Mouse (Mus musculus) midbrain, embryonic 10.5 days (tissue): ENCODE data around the gene Cx3cr1. TPM values are rescaled to one million over a fixed set of nuclear protein-coding genes. Genes with fewer than 3 reads are reported as not detected.
A peak's percentile ranks its signal among the peaks of the same experiment; 100 is the strongest.

ENCODE experiments used
- DNase-seq: peaks from one replicate; pipeline ENCODE4 v3.0.0-alpha.2; 2017; ENCODE audit warnings: low spot score
- H3K27ac ChIP-seq: fragments of 300-500 bp; sonication (generic); replicated peaks from 2 replicates; pipeline ENCODE4 v1.5.1; 2016; ENCODE audit warnings: mild to moderate bottlenecking
- H3K27me3 ChIP-seq: fragments of 300-500 bp; sonication (generic); 2 replicates; pipeline ENCODE4 v1.6.1; 2016; ENCODE audit warnings: low read depth, mild to moderate bottlenecking; ENCODE audit not compliant: poor library complexity, severe bottlenecking
- H3K36me3 ChIP-seq: fragments of 300-500 bp; sonication (generic); 2 replicates; pipeline ENCODE4 v1.6.1; 2016; ENCODE audit warnings: mild to moderate bottlenecking, moderate library complexity
- H3K4me1 ChIP-seq: fragments of 300-500 bp; sonication (generic); 2 replicates; pipeline ENCODE4 v1.6.1; 2016
- H3K4me3 ChIP-seq: fragments of 300-500 bp; sonication (generic); 2 replicates; pipeline ENCODE4 v1.5.1; 2016; ENCODE audit warnings: mild to moderate bottlenecking, moderate library complexity
- H3K9me3 ChIP-seq: fragments of 300-500 bp; sonication (generic); replicated peaks from 2 replicates; pipeline ENCODE4 v1.6.1; 2016; ENCODE audit warnings: mild to moderate bottlenecking
- WGBS: fragments of 180-500 bp; shearing (Covaris S2); methylation state at CpG from one replicate; pipeline ENCODE4 v1.1.7; 2016; 5-methylcytosine and 5-hydroxymethylcytosine counted together
- polyA plus RNA-seq: library from polyadenylated mRNA; unstranded; fragments of >200 nt; fragmentation: Nextera tagmentation; extraction: Ambion mirVana; gene quantifications from 2 replicates; pipeline ENCODE4 v1.2.1, GENCODE M21; 2016

Cx3cr1 gene
- polyA plus RNA-seq, 1 experiment from 2014 or later = 5.9 TPM

DNA sequence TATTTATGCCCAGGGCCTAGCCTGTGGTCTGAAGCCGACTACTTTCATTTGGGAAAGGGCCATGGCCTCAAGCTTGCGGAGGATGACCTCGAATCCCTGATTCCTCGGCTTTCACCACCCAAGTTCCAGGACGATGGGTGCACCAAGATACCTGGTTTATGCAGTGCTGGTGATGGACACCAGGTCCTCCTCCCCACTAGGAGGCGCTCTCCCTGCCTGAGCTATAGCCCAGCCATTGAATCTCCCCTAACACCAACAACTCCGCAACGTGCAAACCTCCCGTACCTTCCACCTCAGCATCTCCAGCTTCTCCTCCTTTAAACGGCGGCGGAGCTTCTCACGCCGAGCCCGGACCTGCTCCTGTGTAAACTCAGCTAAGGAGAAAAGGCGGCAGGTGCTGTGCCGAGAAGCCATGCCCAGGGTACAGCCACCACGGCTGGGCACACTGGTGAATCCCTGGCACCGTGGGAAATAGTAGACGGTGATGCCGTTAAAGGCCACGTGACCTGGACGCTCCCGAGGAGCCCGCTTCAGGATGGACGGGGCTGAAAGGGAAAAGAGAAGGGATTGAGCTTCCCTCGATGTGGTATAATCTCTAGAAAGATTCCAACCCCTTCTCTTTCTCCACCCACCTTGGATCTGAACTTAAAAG, 95.7 kb downstream of the Cx3cr1 start:
- Histone ChIP-seq H3K27me3 (no peaks in the 10 kb centered on the region), H3K27ac (no peak overlapping the region), H3K36me3 (peaks cover 33% of the 10 kb centered on the region), H3K9me3 (no peaks in the 10 kb centered on the region), H3K4me3 (no peak overlapping the region), H3K4me1 (peaks cover 36% of the 10 kb centered on the region)
- no peak for DNase-seq
- WGBS = 94% methylated on average over 27 of the region's 27 CpGs

DNA sequence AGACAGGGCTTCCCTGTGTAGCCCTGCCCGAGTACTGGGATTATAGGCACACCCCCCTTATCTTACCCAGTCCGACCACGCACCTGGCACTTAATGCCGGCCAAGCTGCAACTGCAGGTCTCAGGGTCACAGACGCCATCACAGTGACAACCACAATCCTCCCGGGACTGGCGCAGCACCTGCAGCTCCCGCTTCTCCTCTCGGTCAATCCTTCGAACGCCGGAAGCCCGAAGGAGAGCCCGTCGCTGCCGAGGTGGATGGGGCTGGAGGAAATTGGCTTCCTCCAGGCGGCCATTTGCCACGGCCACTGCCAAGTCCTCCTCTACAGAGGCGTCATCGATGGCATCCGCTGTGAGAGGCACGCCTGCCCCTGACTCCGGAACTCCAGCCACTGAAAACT, 96.4 kb downstream of the Cx3cr1 start:
- Histone ChIP-seq H3K36me3 (peaks cover 33% of the 10 kb centered on the region), H3K27ac (no peak overlapping the region), H3K9me3 (no peaks in the 10 kb centered on the region), H3K4me3 (no peak overlapping the region), H3K4me1 (peaks cover 29% of the 10 kb centered on the region), H3K27me3 (no peaks in the 10 kb centered on the region)
- WGBS = 93% methylated on average over 23 of the region's 23 CpGs
- DNase-seq = no peak

- H3K9me3 ChIP-seq = no peaks in the 10 kb centered on the region
- no peak overlapping the region for H3K27ac ChIP-seq
- H3K4me3 ChIP-seq = no peak overlapping the region
- DNase-seq = no peak
- H3K36me3 ChIP-seq = peaks cover 33% of the 10 kb centered on the region
- H3K4me1 ChIP-seq = peaks cover 22% of the 10 kb centered on the region
- H3K27me3 ChIP-seq = no peaks in the 10 kb centered on the region
- 94% methylated on average over 12 of the region's 12 CpGs for WGBS
Measured at GRCm38 (mm10) chr9:119972582-119972981, 97.1 kb downstream of the Cx3cr1 start.

DNA sequence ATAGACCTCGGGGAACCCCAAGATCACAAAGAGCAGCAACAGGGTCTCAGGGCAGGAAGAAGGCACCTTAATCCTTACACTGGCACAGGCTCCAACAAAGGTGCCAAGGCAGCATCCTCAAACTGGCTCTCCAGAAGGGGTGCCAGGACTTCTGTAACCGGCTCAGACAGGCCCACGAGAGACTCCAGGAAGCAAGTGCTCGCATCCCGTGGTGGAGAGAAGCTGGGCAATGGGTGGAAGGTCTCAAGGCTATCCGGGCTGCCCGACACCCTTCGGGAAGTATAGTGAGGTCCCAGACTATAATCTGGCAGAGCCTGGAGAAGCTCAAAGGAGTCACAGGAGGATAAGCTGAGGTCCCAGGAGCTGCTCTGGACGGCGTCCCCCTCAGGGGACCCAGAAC, 97.5 kb downstream of the Cx3cr1 start:
- H3K9me3 ChIP-seq = no peaks in the 10 kb centered on the region
- WGBS = 93% methylated on average over 10 of the region's 10 CpGs
- no peak overlapping the region for H3K27ac ChIP-seq
- DNase-seq = no peak
- no peak overlapping the region for H3K4me3 ChIP-seq
- H3K36me3 ChIP-seq = peaks cover 33% of the 10 kb centered on the region
- no peaks in the 10 kb centered on the region for H3K27me3 ChIP-seq
- peaks cover 18% of the 10 kb centered on the region for H3K4me1 ChIP-seq

DNA sequence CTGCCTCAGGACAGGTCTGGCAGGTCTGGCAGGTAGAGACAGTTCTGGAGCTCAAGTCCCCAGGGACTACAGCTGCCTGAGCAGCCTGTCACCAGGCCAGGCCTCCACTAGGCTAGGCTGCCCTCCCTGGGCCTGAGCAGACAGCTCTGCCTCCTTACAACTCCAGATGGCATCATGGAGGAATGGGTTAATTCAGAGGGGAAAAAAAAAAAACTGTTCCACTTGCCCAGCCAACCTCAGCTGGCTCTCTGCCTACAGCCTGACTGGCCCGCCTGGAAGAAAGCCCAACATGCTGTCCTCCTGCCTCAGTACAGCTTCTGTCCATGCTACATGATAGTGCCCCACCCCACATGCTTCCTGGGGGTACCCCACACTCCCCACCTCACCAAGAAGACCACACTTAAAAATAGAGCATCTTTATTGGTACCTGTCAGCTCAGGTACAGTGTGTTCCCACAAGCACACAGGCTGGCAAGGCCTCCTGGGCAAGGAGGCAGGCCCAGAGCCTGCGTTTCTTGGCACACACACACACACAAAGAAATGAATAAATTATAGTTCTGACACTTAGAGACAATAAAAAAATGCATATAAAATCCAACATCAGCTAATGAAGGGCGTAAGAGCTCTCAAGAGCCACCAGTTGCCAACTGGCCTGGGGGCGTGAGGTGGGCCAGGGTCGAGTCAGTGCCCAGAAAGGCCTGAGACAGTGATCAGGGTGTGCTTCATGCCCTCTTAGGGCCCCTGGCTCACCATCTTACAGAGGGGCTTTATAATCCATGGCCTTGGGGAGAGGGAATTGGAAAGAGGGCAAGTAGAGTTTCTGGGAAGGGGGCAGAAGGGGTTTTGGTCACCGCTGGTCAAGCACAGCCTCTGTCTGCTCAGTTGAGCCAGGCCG, 98.7 kb downstream of the Cx3cr1 start:
- H3K27ac ChIP-seq = peak overlapping the region; percentile 9; the same call in 1 of the 2 replicates
- WGBS = 90% methylated on average over 7 of the region's 7 CpGs
- DNase-seq = no peak
- H3K4me3 ChIP-seq = no peak overlapping the region
- no peaks in the 10 kb centered on the region for H3K9me3 ChIP-seq
- H3K27me3 ChIP-seq = no peaks in the 10 kb centered on the region
- H3K4me1 ChIP-seq = peaks cover 11% of the 10 kb centered on the region
- peaks cover 33% of the 10 kb centered on the region for H3K36me3 ChIP-seq

DNA sequence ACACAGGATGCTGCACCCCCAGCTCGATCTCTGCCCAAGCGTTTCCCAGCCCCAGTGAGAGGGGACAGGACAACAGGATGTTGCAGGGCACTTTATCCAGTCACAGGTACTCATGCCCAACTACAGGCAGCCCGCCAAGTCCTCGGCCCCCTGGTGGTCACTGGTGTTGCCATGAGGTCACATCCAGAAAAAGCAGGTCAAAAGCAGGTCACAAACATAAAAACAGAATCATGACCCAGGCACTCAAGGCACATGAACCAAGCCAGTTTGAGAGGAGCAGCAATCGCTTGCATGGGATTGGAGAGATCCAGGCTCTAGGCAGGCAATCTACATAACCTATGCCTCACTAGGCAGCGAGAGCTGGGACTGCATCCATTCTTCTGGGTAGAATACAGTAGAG, 99.5 kb downstream of the Cx3cr1 start:
- Histone ChIP-seq H3K27me3 (no peaks in the 10 kb centered on the region), H3K36me3 (peaks cover 32% of the 10 kb centered on the region), H3K9me3 (no peaks in the 10 kb centered on the region), H3K27ac (0 out of 2 replicates have a peak overlapping the region, but pooled peaks have one; percentile 9), H3K4me3 (no peak overlapping the region), H3K4me1 (peaks cover 11% of the 10 kb centered on the region)
- DNase-seq = peak; percentile 33
- 46% methylated on average over 6 of the region's 6 CpGs for WGBS

GRCm38 (mm10) chr9:119969811-119970210, 99.9 kb downstream of the Cx3cr1 start:
- peaks cover 11% of the 10 kb centered on the region for H3K4me1 ChIP-seq
- peaks cover 30% of the 10 kb centered on the region for H3K36me3 ChIP-seq
- no peaks in the 10 kb centered on the region for H3K27me3 ChIP-seq
- H3K4me3 ChIP-seq = no peak overlapping the region
- 87% methylated on average over 7 of the region's 7 CpGs for WGBS
- H3K9me3 ChIP-seq = no peaks in the 10 kb centered on the region
- DNase-seq = no peak
- no peak overlapping the region for H3K27ac ChIP-seq

- 86% methylated on average over 26 of the region's 26 CpGs for WGBS
Measured at GRCm38 (mm10) chr9:119966221-119966910, 103.3 kb downstream of the Cx3cr1 start.

DNA sequence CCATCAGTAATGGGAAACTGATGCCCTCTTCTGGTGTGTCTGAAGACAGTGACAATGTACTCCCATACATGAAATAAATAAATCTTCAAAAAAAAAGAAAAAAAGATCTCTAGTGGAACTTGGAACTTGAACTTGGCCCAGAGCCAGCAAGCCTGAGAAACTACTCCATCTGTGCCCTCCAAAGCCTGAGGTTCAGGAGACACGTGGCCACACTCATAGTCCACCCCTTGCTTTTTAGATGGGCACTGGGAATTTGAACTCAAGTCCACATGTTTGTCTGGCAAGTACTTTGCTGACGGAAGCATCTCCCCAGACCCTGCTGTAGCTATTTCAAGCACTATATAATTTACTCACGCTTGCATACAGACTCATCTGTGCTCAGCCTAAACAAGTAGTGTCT, 104.5 kb downstream of the Cx3cr1 start:
- H3K4me1 ChIP-seq = peaks cover 14% of the 10 kb centered on the region
- peaks cover 12% of the 10 kb centered on the region for H3K27me3 ChIP-seq
- no peak for DNase-seq
- 89% methylated on average over 3 of the region's 3 CpGs for WGBS
- H3K36me3 ChIP-seq = no peaks in the 10 kb centered on the region
- H3K27ac ChIP-seq = no peak overlapping the region
- no peak overlapping the region for H3K4me3 ChIP-seq
- H3K9me3 ChIP-seq = no peaks in the 10 kb centered on the region

More at GRCm38 (mm10) chr9:119966221-119966910, 103.3 kb downstream of the Cx3cr1 start:
- Histone ChIP-seq H3K27ac (no peak overlapping the region), H3K4me3 (no peak overlapping the region), H3K27me3 (peaks cover 12% of the 10 kb centered on the region), H3K9me3 (no peaks in the 10 kb centered on the region), H3K36me3 (no peaks in the 10 kb centered on the region), H3K4me1 (peaks cover 22% of the 10 kb centered on the region)
- no peak for DNase-seq

GRCm38 (mm10) chr9:119964206-119964605, 105.5 kb downstream of the Cx3cr1 start:
- Histone ChIP-seq H3K27me3 (peaks cover 12% of the 10 kb centered on the region), H3K36me3 (no peaks in the 10 kb centered on the region), H3K27ac (no peak overlapping the region), H3K9me3 (no peaks in the 10 kb centered on the region), H3K4me3 (no peak overlapping the region), H3K4me1 (peaks cover 11% of the 10 kb centered on the region)
- 81% methylated on average over 3 of the region's 3 CpGs for WGBS
- DNase-seq = no peak

GRCm38 (mm10) chr9:119962987-119963667, 106.6 kb downstream of the Cx3cr1 start:
- Histone ChIP-seq H3K9me3 (no peaks in the 10 kb centered on the region), H3K4me3 (peak overlapping the region; percentile 38)

GRCm38 (mm10) chr9:119962216-119962615, 107.5 kb downstream of the Cx3cr1 start:
- Histone ChIP-seq H3K9me3 (no peaks in the 10 kb centered on the region), H3K27ac (no peak overlapping the region), H3K27me3 (peaks cover 12% of the 10 kb centered on the region), H3K36me3 (no peaks in the 10 kb centered on the region), H3K4me1 (peaks cover 11% of the 10 kb centered on the region), H3K4me3 (no peak overlapping the region)
- no peak for DNase-seq
- 80% methylated on average over 4 of the region's 4 CpGs for WGBS

More at GRCm38 (mm10) chr9:119962987-119963667, 106.6 kb downstream of the Cx3cr1 start:
- 12% methylated on average over 21 of the region's 21 CpGs for WGBS
- H3K27ac ChIP-seq = peak overlapping the region; percentile 52; the same call in 1 of the 2 replicates
- H3K36me3 ChIP-seq = no peaks in the 10 kb centered on the region
- peaks cover 12% of the 10 kb centered on the region for H3K27me3 ChIP-seq
- DNase-seq = peak; percentile 78
- peaks cover 11% of the 10 kb centered on the region for H3K4me1 ChIP-seq
